Mouse (Mus musculus) ZHBTc4 (cell line): ENCODE data around the gene Tnip1.

Source experiments
- DNase-seq: peaks from one replicate; pipeline ENCODE4 v3.0.0-alpha.2; 2011; ENCODE audit warnings: low read depth, low spot score

Tnip1 gene

GRCm38 (mm10) chr11:54962810-54963209 lies at the start of gene Tnip1:
Gene Tnip1 (minus strand): TSS chr11:54962917.
- peak; percentile 37 for DNase-seq

GRCm38 (mm10) chr11:55011440-55011839 lies 48.7 kb upstream of the Tnip1 start:
- DNase-seq: no peak

- no peak for DNase-seq
These were observed 45.5 kb upstream of the Tnip1 start for GRCm38 (mm10) chr11:55008230-55008629.

- no peak for DNase-seq
These were observed 43.0 kb upstream of the Tnip1 start for GRCm38 (mm10) chr11:55005684-55006083.

- no peak for DNase-seq
These were observed 42.3 kb upstream of the Tnip1 start for GRCm38 (mm10) chr11:55004970-55005502.

DNA sequence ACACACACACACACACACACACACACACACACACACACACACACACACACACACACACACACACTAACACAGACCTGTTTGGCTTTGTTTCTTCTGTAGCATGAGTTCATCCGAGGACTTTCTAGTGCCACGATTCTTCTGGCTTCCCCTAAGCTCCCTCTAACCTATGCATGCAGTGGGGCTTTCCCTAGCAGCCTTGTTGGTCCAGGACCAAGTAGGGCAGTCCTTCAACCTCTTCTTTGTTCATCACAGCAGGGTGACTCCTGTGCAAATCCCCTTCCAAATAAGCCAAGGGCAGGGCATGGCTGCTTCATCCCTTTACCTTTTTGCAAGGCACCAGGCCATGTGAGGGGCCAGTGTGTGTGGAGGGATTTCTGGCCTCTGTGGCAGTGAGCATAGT lies 36.0 kb upstream of the Tnip1 start:
- DNase-seq: peak; percentile 63

DNA sequence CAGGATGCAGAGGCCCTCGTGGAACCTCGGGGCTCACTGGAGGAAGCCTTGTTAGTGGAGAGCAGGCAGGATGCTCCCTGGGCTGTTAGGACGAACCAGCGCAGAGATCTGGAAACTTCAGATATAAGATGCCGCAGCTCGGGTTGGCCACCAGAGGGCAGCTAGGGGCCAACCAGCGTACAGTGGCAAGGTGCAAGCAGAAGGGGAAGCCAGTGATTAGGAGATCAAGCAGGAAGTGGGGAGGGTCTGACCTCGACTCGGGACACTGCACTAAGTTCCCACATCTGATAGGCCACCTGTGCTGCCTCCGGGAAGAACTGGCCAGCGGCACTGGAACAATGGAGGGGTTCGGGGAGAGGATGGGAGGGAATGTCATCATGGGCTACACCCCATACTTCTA lies 35.6 kb upstream of the Tnip1 start:
- peak; percentile 92 for DNase-seq

GRCm38 (mm10) chr11:54996176-54996575 lies 33.5 kb upstream of the Tnip1 start:
- no peak for DNase-seq

GRCm38 (mm10) chr11:54989920-54990319 lies 27.2 kb upstream of the Tnip1 start:
- DNase-seq: no peak

DNA sequence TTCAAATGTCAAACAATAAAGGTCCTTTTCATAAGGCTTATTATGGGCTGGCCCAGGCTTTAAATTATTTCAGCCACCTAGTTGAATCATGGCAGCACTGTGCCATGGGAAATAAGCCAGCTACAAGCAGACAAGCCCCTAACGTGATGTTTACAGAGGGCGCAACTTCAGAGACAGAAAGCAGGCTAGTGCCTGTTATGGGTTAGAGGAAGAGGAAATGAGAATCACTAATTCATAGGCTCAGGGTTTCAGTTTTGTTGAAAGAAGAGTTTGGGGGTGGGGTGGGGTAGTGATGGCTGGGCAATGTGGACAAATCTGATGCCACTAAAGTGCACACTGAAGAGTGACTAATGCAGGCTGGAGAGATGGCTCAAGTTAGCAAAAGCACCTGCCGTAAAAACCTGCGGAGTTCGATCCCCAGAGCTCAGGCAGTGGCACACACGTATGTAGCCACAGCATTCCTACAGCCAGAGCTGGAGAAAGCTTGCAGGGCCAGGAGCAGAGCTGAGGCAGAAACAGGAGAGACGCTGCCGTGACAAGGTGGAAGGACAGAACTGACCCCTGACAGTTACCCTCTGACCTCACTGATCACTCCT lies 26.1 kb upstream of the Tnip1 start:
- no peak for DNase-seq

GRCm38 (mm10) chr11:54987974-54988373 lies 25.3 kb upstream of the Tnip1 start:
- peak; percentile 85 for DNase-seq

- DNase-seq: no peak
These were observed 22.4 kb upstream of the Tnip1 start for GRCm38 (mm10) chr11:54985086-54985485.

- DNase-seq: no peak
These were observed 21.9 kb upstream of the Tnip1 start for GRCm38 (mm10) chr11:54984581-54984980.

DNA sequence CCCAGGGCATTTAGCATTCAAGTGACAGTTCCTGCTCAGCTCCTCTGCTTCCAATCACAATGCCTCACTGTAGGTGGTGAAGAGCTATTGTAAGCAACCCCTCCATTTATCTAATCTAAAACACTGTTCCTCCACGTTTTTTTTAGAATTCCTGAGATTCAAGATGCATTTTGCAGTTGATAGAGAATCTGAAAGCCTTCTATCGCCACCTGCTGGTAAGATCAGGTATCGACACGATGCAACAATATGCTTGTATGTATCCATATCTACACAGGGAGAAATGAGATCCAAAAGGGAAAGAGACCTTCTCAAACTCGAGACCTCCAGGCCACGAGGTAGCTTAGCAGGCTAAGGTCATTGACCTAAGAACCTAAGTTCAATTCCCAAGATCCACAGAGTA lies 21.4 kb upstream of the Tnip1 start:
- DNase-seq: peak; percentile 79

DNA sequence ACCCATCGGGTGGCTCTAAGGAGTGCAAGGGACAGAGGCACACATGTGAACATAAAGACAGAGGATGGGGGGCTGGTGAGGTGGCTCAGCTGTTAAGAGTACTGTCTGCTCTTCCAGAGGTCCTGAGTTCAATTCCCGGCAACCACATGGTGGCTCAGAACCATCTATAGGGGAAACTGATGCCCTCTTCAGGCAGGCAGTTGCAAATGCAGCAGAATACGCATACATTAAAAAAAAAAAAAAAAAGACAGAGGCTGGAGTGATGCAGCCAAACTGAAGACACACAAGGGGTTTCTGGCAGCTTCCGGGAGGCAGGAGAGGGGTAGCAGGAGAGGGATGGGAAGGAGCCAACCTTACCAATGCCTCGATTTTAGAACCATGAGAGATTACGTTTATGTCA lies 19.8 kb upstream of the Tnip1 start:
- peak; percentile 42 for DNase-seq

DNA sequence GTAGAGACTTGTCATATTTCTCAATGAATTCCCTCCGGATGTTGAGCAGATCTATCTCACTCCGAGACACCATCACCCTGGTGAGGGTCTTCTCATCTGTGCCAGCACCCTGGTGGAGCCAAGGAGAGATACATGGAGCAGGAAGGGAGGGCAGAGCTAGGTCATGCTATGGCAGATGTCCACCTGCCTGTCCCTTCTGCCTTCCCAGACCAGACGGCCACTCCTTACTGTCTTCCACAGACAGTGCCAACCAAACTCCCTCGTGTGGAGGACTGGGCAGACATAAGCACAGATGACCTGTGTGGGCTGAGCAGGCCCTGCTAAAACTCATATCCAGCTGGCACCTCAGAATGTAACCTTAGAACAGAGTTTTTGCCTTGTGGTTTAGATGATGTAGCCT lies 18.9 kb upstream of the Tnip1 start:
- no peak for DNase-seq

GRCm38 (mm10) chr11:54977385-54977937 lies 14.7 kb upstream of the Tnip1 start:
- DNase-seq: no peak

DNA sequence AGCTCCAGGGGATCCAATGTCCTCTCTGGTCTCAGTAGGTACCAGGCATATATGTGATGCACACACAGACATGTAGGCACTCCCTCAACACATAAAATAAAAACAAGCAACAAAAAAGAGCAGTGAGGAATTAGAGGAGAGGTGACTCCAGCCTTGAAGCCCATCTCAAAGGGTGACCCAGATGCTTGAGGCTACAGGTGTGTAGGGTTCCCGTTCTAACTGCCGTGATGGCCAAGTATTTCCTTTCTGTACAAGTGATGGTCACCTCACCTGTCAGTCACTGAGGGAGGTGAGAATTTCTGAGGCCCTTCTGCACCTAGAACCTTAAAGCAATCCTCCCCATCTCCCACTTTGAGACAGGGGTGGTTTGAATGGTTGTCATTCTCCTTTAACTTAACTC lies 13.6 kb upstream of the Tnip1 start:
- DNase-seq: no peak

DNA sequence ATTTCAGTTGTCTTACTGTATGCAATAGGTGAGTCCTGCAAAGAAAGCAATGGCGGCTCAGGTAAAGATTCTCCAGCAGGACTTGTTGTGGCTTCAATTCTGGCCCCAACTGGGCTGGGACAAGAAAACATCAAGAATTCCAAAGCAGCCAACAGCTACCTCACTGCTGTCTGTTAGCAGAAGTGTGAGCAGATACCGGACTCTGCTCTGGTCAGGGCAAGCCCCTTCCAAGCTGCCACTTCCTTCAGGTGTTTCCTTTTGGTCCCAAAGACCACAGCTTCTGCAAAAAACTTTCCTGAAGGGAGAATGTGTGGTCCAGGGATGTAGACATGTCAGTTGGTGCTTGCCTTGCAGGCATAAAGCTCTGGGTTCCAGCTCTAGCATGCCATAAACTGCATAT lies 13.0 kb upstream of the Tnip1 start:
- no peak for DNase-seq

GRCm38 (mm10) chr11:54975340-54975739 lies 12.6 kb upstream of the Tnip1 start:
- DNase-seq: no peak

DNA sequence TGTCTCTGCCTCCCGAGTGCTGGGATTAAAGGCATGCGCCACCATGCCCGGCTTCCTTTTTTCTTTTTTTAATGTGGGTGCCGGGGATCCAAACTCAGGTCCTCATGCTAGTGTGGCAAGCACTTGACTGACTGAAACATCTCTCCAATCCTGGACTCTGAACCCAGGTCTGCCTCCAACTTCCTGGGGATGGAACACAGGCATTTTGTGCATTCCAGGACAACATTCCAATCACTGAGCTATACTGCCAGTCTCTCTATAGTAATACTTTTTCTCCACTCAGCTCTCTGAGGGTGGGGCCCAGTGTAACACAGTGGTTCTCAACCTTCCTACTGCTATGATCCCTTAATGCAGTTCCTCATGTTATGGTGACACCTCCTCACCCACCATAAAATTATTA lies 11.9 kb upstream of the Tnip1 start:
- DNase-seq: peak; percentile 54

GRCm38 (mm10) chr11:54973481-54974212 lies 10.9 kb upstream of the Tnip1 start:
- DNase-seq: peak; percentile 81

- DNase-seq: no peak
These were observed 10.1 kb upstream of the Tnip1 start for GRCm38 (mm10) chr11:54972789-54973188.
